Mouse (Mus musculus): ENCODE measurements around the gene Macc1.

DNA sequence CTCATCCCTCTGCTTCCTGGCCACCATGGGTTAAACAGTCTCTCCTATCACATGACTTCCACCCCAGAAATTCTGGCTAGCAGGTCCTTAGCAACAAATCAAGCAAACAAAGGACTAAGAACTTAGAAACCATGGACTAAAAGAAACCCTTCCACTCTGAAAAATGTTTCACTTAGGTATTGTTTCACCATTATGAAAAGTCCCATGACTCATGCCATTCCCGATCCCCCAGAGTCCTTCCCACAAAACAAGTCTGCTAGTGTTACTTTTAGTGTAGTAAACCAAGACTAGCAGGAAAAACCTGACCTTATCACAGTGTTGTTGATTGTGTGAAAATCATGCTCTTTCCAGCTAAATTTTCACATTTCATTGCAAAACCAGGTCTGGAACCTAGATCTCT lies 51.0 kb downstream of the Macc1 start:
- TF ChIP-seq POLR2A (IDR thresholded peaks at IDR 0.05; ENCODE audit: low read depth, low read length) = no peak
- no peak for TF ChIP-seq CTCF (conservative IDR thresholded peaks at IDR 0.05; ENCODE audit: insufficient read depth, insufficient read length, low read depth, low read length)
